Mouse (Mus musculus) myocyte (in vitro differentiated cells): ENCODE results near the gene Lmtk2. TPM values are rescaled to one million over a fixed set of nuclear protein-coding genes. Genes with fewer than 3 reads are reported as not detected.

Experiments used
- H3K27me3 ChIP-seq: one replicate; pipeline ENCODE4 v1.6.1; 2011; ENCODE audit not compliant: control insufficient read depth, insufficient read depth, insufficient read length
- H3K36me3 ChIP-seq: one replicate; pipeline ENCODE4 v1.6.1; 2011; ENCODE audit not compliant: control insufficient read depth, insufficient read depth
- H3K4me2 ChIP-seq: one replicate; pipeline ENCODE4 v1.6.1; 2011; ENCODE audit warnings: low read depth, control low read depth
- H3K4me3 ChIP-seq: one replicate; pipeline ENCODE4 v1.5.1; 2011; ENCODE audit warnings: mild to moderate bottlenecking, control low read depth, moderate library complexity
- H3K79me2 ChIP-seq: one replicate; pipeline ENCODE4 v1.6.1; 2011; ENCODE audit not compliant: control insufficient read depth, insufficient read depth
- H3ac ChIP-seq: one replicate; pipeline ENCODE4 v1.6.1; 2011; ENCODE audit not compliant: control insufficient read depth, insufficient read length
- CEBPB ChIP-seq: IDR thresholded peaks from 2 replicates; pipeline ENCODE4 v1.6.1; 2011; ENCODE audit warnings: mild to moderate bottlenecking, moderate library complexity; ENCODE audit not compliant: poor library complexity, insufficient read depth, severe bottlenecking
- E2F4 ChIP-seq: IDR thresholded peaks from one replicate; pipeline ENCODE4 v1.6.1; 2011; ENCODE audit warnings: mild to moderate bottlenecking, control low read depth, moderate library complexity; ENCODE audit not compliant: insufficient read depth
- MAX ChIP-seq: IDR thresholded peaks from one replicate; pipeline ENCODE4 v1.6.1; 2011; ENCODE audit warnings: low read depth, mild to moderate bottlenecking, control low read depth
- MYOD1 ChIP-seq, 3 experiments: IDR thresholded peaks; one replicate each; pipeline ENCODE4 v1.6.1; 2011; ENCODE audit warnings: control low read depth in 2 of 3, low read depth in 2 of 3, mild to moderate bottlenecking in 2 of 3, moderate library complexity in 1 of 3; ENCODE audit not compliant: insufficient read length in 2 of 3, control insufficient read depth in 1 of 3
- MYOG ChIP-seq, 3 experiments: IDR thresholded peaks; one replicate each; pipeline ENCODE4 v1.6.1; 2011; ENCODE audit warnings: control low read depth in 2 of 3, low read depth in 2 of 3, mild to moderate bottlenecking in 2 of 3; ENCODE audit not compliant: insufficient read length in 2 of 3, control insufficient read depth in 1 of 3, insufficient read depth in 1 of 3
- POLR2A ChIP-seq: IDR thresholded peaks from one replicate; pipeline ENCODE4 v1.6.1; 2011; ENCODE audit warnings: low read depth, mild to moderate bottlenecking, control low read depth, moderate library complexity; ENCODE audit not compliant: insufficient read length
- POLR2AphosphoS2 ChIP-seq: IDR thresholded peaks from one replicate; pipeline ENCODE4 v1.6.1; 2011; ENCODE audit warnings: low read depth, control low read depth; ENCODE audit not compliant: insufficient read length
- REST ChIP-seq: IDR thresholded peaks from one replicate; pipeline ENCODE4 v1.6.1; 2011; ENCODE audit warnings: mild to moderate bottlenecking, control low read depth, moderate library complexity; ENCODE audit not compliant: insufficient read depth, insufficient read length
- SRF ChIP-seq: IDR thresholded peaks from one replicate; pipeline ENCODE4 v1.6.1; 2011; ENCODE audit warnings: low read depth; ENCODE audit not compliant: control insufficient read depth, insufficient read length
- TCF12 ChIP-seq: IDR thresholded peaks from one replicate; pipeline ENCODE4 v1.6.1; 2011; ENCODE audit warnings: mild to moderate bottlenecking, control low read depth; ENCODE audit not compliant: poor library complexity, insufficient read depth, severe bottlenecking
- TCF3 ChIP-seq: IDR thresholded peaks from one replicate; pipeline ENCODE4 v1.6.1; 2011; ENCODE audit warnings: low read depth, control low read depth; ENCODE audit not compliant: insufficient read length
- USF1 ChIP-seq: IDR thresholded peaks from one replicate; pipeline ENCODE4 v1.6.1; 2011; ENCODE audit warnings: low read depth, mild to moderate bottlenecking, control low read depth, moderate library complexity
- polyA plus RNA-seq: library from polyadenylated mRNA; unstranded; fragments of >200 nt; fragmentation: generic; extraction: Trizol; gene quantifications from one replicate; pipeline ENCODE4 v1.2.1, GENCODE M21; 2012; ENCODE audit warnings: missing spikeins

Gene Lmtk2
- polyA plus RNA-seq, 1 experiment: 4.7 TPM

DNA sequence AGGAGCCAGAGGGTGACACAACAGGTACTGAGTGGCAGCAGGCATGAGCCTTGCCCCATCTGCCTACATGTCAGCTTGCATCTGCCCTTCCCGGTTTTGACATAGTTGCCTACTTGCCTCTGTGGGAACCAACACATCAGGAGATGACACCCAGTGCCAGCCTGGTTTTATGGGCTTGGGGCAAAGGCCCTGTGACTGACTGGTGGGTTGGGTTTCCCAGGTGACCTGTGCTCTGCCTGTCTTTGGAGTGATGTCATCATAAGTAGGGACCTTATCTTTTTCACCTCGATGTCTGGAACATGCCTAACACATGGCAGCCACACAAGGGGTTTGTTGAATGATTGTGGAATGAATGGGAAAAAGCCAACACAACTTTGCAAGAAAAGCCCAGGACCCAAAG lies 11.9 kb upstream of the Lmtk2 start:
- no peak overlapping the region for H3K4me3 ChIP-seq
- H3K4me2 ChIP-seq: no peak overlapping the region
- no peaks in the 10 kb centered on the region for H3K79me2 ChIP-seq
- no peak overlapping the region for H3ac ChIP-seq
- H3K36me3 ChIP-seq: no peaks in the 10 kb centered on the region
- TF ChIP-seq REST (no peak), MAX (no peak), MYOG (IDR thresholded peaks at IDR 0.05; ENCODE audit: control insufficient read depth in 1 of 3, insufficient read depth in 1 of 3, insufficient read length in 2 of 3, low read depth in 2 of 3) (no peak), MYOD1 (IDR thresholded peaks at IDR 0.05; ENCODE audit: control insufficient read depth in 1 of 3, insufficient read length in 2 of 3, low read depth in 2 of 3) (no peak), CEBPB (no peak), SRF (no peak), TCF12 (no peak), POLR2A (no peak), POLR2AphosphoS2 (no peak), USF1 (no peak), TCF3 (no peak), E2F4 (no peak)
- H3K27me3 ChIP-seq: peaks cover 23% of the 10 kb centered on the region

DNA sequence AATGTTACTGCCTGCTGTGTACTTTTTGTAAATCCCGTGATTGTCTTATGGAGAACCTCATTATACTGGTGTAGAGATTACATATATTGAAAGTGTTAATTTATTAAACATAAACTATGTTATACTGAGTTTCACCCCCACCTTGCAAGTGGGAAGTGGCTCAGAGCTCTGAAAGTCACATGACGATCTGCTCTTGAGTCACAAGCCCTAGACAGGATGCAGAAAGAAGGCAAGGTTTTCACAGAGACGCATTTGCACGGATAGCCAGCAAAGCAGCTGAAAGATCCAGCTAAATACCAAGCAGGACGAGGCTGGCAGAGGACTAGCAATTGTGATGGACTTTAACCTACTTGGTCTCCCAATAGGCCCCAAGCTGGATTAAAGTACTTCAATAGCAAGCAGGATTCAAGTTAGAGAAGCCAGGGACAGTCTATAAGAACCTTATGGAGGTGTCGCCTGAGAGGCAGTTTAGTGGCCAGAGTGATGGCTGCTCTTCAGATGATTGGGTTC lies 4.7 kb upstream of the Lmtk2 start:
- Histone ChIP-seq H3K27me3 (peaks cover 29% of the 10 kb centered on the region), H3K79me2 (no peaks in the 10 kb centered on the region), H3K4me3 (no peak overlapping the region), H3ac (no peak overlapping the region), H3K4me2 (no peak overlapping the region), H3K36me3 (no peaks in the 10 kb centered on the region)
- no peak for TF ChIP-seq MYOG (IDR thresholded peaks at IDR 0.05; ENCODE audit: control insufficient read depth in 1 of 3, insufficient read depth in 1 of 3, insufficient read length in 2 of 3, low read depth in 2 of 3)
- TF ChIP-seq MYOD1 (IDR thresholded peaks at IDR 0.05; ENCODE audit: control insufficient read depth in 1 of 3, insufficient read length in 2 of 3, low read depth in 2 of 3): no peak
- no peak for TF ChIP-seq POLR2A
- no peak for TF ChIP-seq REST
- TF ChIP-seq TCF12: no peak
- no peak for TF ChIP-seq CEBPB
- no peak for TF ChIP-seq SRF
- TF ChIP-seq MAX: no peak
- no peak for TF ChIP-seq TCF3
- no peak for TF ChIP-seq USF1
- TF ChIP-seq E2F4: no peak
- no peak for TF ChIP-seq POLR2AphosphoS2

DNA sequence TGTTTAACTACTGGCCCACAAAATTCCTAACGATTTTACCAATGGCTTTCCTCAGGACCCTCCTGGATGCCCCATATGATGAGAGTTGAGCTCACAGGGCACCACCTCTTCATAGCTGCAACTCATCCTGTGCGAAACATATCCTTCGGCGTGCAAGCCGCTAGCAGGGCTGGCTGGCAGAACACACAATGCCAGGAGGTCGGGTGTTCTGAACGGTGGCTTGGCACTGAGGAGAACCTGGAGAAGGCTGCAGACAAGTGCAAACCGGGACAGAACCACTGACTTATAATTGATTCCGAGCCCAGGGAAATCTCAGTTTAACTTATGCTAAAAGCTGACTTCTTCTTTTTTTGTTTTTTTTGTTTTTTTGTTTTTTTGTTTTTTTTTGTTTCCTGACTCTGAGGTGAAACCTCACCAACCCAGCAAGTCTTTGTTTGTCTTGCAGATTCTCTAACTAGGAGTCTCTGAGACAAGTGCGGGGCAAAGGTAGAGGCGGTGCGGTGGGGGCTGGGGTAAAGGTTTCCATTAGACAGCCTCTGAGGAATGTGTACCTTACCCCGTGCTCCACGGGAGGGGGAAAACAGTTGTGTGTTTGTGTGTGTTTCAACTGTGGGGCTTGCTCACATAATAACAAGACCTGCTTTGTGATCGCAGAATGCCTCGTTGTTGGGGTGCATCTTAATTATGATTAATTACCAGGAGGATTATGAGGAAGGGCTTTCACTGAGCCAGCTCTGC lies 2.2 kb upstream of the Lmtk2 start:
- peaks cover 16% of the 10 kb centered on the region for H3K79me2 ChIP-seq
- H3K4me2 ChIP-seq: no peak overlapping the region
- no peak overlapping the region for H3ac ChIP-seq
- TF ChIP-seq MYOD1 (IDR thresholded peaks at IDR 0.05; ENCODE audit: control insufficient read depth in 1 of 3, insufficient read length in 2 of 3, low read depth in 2 of 3) (no peak), E2F4 (no peak), TCF12 (no peak), POLR2A (no peak), MAX (no peak), REST (no peak), POLR2AphosphoS2 (no peak), SRF (no peak), TCF3 (no peak), CEBPB (no peak), USF1 (no peak), MYOG (IDR thresholded peaks at IDR 0.05; ENCODE audit: control insufficient read depth in 1 of 3, insufficient read depth in 1 of 3, insufficient read length in 2 of 3, low read depth in 2 of 3) (no peak)
- H3K4me3 ChIP-seq: no peak overlapping the region
- H3K27me3 ChIP-seq: peaks cover 29% of the 10 kb centered on the region
- no peaks in the 10 kb centered on the region for H3K36me3 ChIP-seq

DNA sequence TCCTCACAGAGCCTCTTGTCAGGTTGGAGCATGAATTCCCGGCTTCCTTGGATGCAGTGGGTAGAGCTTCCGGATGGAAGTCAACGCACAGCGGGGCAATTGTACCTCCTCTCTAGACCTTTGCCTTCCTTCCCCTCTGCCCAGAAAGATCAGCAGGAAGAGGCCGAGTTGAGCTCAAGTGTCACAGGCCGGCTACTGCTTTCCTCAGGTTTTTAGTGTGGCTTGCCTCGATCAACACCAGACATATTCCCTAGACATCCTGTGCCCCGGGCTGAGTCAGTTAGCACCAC lies 1.7 kb upstream of the Lmtk2 start:
- no peak for TF ChIP-seq POLR2AphosphoS2
- TF ChIP-seq MAX: no peak
- TF ChIP-seq CEBPB: no peak
- no peak for TF ChIP-seq MYOD1 (IDR thresholded peaks at IDR 0.05; ENCODE audit: control insufficient read depth in 1 of 3, insufficient read length in 2 of 3, low read depth in 2 of 3)
- TF ChIP-seq REST: peak; percentile 23
- no peak overlapping the region for H3K4me2 ChIP-seq

DNA sequence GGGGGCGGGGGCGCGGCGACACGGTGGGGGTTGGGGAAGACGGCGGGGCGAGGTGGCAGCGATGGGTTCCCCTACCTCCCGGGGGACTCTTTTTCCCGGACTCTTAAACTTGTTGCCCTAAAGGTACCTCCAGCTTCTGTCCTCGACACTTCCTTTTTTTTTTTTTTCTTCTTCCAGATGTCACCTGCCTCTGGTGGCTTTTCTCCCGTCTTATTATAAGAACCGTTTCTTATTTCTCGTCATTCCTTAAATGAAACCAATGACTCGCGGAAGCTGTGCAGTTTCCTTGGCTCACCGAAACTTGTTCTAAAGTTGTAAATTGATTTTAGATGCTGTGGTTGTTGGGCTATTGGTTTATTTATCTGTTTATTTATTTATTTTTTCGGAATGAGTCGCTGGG lies 712 bp downstream of the Lmtk2 start:
- TF ChIP-seq POLR2AphosphoS2 (no peak), MAX (no peak), TCF3 (no peak), MYOG (IDR thresholded peaks at IDR 0.05; ENCODE audit: control insufficient read depth in 1 of 3, insufficient read depth in 1 of 3, insufficient read length in 2 of 3, low read depth in 2 of 3) (no peak), SRF (no peak), MYOD1 (IDR thresholded peaks at IDR 0.05; ENCODE audit: control insufficient read depth in 1 of 3, insufficient read length in 2 of 3, low read depth in 2 of 3) (no peak), USF1 (no peak), CEBPB (no peak), E2F4 (no peak), POLR2A (no peak), TCF12 (no peak), REST (no peak)
- H3K79me2 ChIP-seq: peaks cover 17% of the 10 kb centered on the region
- peak overlapping the region; percentile 89 for H3ac ChIP-seq
- H3K4me2 ChIP-seq: peak overlapping the region; percentile 79
- H3K36me3 ChIP-seq: no peaks in the 10 kb centered on the region
- peak overlapping the region; percentile 26 for H3K4me3 ChIP-seq
- peaks cover 18% of the 10 kb centered on the region for H3K27me3 ChIP-seq

More for the DNA sequence above, 1.7 kb upstream of the Lmtk2 start:
- Histone ChIP-seq H3ac (no peak overlapping the region), H3K79me2 (peaks cover 17% of the 10 kb centered on the region), H3K27me3 (peaks cover 29% of the 10 kb centered on the region), H3K4me3 (no peak overlapping the region), H3K36me3 (no peaks in the 10 kb centered on the region)
